Mouse (Mus musculus): ENCODE results near the gene Slc7a4. TPM values are rescaled to one million over a fixed set of nuclear protein-coding genes. Genes with fewer than 3 reads are reported as not detected.
A peak's percentile ranks its signal among the peaks of the same experiment; 100 is the strongest.

The Slc7a4 gene
- total RNA-seq, 1 experiment, result 2.9 TPM

DNA sequence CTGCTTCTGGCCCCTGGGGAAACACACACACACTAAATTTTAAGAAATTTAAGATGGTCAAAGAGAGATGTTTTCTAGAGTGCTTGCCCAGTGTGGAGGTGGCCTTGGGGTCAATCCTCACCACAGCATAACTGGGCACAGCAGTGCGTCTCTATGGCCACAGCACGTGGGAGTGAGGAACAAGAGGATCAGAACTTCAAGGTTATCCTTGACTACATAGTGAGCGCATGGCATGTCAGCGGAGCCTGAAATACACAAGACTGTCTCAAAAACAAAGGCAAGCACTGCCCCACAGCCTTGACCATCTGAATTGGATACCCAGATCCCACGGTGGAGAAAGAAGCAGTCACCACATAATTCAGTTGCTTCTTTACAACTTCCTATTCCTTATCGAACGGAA, 1.5 kb upstream of the Slc7a4 start:
- H3K27ac ChIP-seq (ENCODE audit: insufficient read depth, low read depth, low read length, poor library complexity, severe bottlenecking), result no peak overlapping the region
- H3K9ac ChIP-seq (ENCODE audit: insufficient read depth, low read depth, low read length, poor library complexity, severe bottlenecking), result no peak overlapping the region
- no peak for DNase-seq (ENCODE audit: low read depth, low spot score)
- in situ Hi-C loops (cut with MboI; ENCODE audit: low sequenced_read_pairs in 2 of 2, unreplicated experiment in 2 of 2), result no loop called here
- H3K9me3 ChIP-seq (ENCODE audit: control insufficient read depth, insufficient read depth, low read depth, low read length), result no peaks in the 10 kb centered on the region
- H3K4me3 ChIP-seq (ENCODE audit: insufficient read depth in 1 of 2, low read depth in 1 of 2, low read length in 2 of 2, poor library complexity in 1 of 2, severe bottlenecking in 1 of 2), result no peak overlapping the region
- no peaks in the 10 kb centered on the region for H3K4me1 ChIP-seq (ENCODE audit: control insufficient read depth in 2 of 2, insufficient read depth in 2 of 2, low read length in 2 of 2, poor library complexity in 1 of 2)
- H3K36me3 ChIP-seq (ENCODE audit: control insufficient read depth, insufficient read depth, low read length, poor library complexity, severe bottlenecking), result no peaks in the 10 kb centered on the region
- no peak for TF ChIP-seq HCFC1 (IDR thresholded peaks at IDR 0.05; ENCODE audit: borderline replicate concordance, insufficient read depth, low read length)
- no peak for TF ChIP-seq CHD2 (IDR thresholded peaks at IDR 0.05; ENCODE audit: low read depth, low read length)
- no peak for TF ChIP-seq ZC3H11A (IDR thresholded peaks at IDR 0.05; ENCODE audit: borderline replicate concordance, low read depth, low read length)
- no peak for TF ChIP-seq ZNF384 (IDR thresholded peaks at IDR 0.05; ENCODE audit: low read depth, low read length)
- no peak for TF ChIP-seq MAFK (IDR thresholded peaks at IDR 0.05; ENCODE audit: insufficient read depth, low read depth, low read length)

DNA sequence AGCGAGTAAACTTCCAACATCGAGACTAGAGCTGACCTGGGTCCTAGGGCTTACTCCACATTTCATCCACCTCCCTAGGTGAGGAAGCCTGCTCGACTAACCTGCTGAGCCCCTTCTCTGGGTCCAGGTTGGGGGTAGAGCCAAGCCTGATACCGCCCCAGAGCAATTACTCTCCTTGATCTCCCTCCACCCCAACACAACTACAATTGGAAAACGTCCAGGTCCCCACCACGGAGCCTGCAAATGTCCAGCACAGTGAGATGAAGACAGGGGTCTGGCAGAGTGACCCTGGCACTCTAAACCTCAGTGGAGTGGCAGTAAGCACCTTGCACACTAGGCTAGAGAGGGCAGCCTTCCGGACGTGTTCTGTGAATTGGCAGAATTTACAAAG, 6.2 kb downstream of the Slc7a4 start:
- peak overlapping the region; percentile 66; the same call in 1 of the 2 replicates for H3K9ac ChIP-seq (ENCODE audit: insufficient read depth, low read depth, low read length, poor library complexity, severe bottlenecking)
- no peaks in the 10 kb centered on the region for H3K36me3 ChIP-seq (ENCODE audit: control insufficient read depth, insufficient read depth, low read length, poor library complexity, severe bottlenecking)
- H3K27ac ChIP-seq (ENCODE audit: insufficient read depth, low read depth, low read length, poor library complexity, severe bottlenecking), result no peak overlapping the region
- in situ Hi-C loops (cut with MboI; ENCODE audit: low sequenced_read_pairs in 2 of 2, unreplicated experiment in 2 of 2), result no loop called here
- H3K4me1 ChIP-seq (ENCODE audit: control insufficient read depth in 2 of 2, insufficient read depth in 2 of 2, low read length in 2 of 2, poor library complexity in 1 of 2), result peaks cover 0 to 6% of the 10 kb centered on the region in 2 experiments; a peak in 1 of 4 replicates
- DNase-seq (ENCODE audit: low read depth, low spot score), result no peak
- H3K9me3 ChIP-seq (ENCODE audit: control insufficient read depth, insufficient read depth, low read depth, low read length), result no peaks in the 10 kb centered on the region
- peak overlapping the region; percentile 74 to 75 for H3K4me3 ChIP-seq (ENCODE audit: insufficient read depth in 1 of 2, low read depth in 1 of 2, low read length in 2 of 2, poor library complexity in 1 of 2, severe bottlenecking in 1 of 2)
- no peak for TF ChIP-seq HCFC1 (IDR thresholded peaks at IDR 0.05; ENCODE audit: borderline replicate concordance, insufficient read depth, low read length)
- TF ChIP-seq MAFK (IDR thresholded peaks at IDR 0.05; ENCODE audit: insufficient read depth, low read depth, low read length), result no peak
- TF ChIP-seq CHD2 (IDR thresholded peaks at IDR 0.05; ENCODE audit: low read depth, low read length), result no peak
- no peak for TF ChIP-seq ZNF384 (IDR thresholded peaks at IDR 0.05; ENCODE audit: low read depth, low read length)
- TF ChIP-seq ZC3H11A (IDR thresholded peaks at IDR 0.05; ENCODE audit: borderline replicate concordance, low read depth, low read length), result no peak

DNA sequence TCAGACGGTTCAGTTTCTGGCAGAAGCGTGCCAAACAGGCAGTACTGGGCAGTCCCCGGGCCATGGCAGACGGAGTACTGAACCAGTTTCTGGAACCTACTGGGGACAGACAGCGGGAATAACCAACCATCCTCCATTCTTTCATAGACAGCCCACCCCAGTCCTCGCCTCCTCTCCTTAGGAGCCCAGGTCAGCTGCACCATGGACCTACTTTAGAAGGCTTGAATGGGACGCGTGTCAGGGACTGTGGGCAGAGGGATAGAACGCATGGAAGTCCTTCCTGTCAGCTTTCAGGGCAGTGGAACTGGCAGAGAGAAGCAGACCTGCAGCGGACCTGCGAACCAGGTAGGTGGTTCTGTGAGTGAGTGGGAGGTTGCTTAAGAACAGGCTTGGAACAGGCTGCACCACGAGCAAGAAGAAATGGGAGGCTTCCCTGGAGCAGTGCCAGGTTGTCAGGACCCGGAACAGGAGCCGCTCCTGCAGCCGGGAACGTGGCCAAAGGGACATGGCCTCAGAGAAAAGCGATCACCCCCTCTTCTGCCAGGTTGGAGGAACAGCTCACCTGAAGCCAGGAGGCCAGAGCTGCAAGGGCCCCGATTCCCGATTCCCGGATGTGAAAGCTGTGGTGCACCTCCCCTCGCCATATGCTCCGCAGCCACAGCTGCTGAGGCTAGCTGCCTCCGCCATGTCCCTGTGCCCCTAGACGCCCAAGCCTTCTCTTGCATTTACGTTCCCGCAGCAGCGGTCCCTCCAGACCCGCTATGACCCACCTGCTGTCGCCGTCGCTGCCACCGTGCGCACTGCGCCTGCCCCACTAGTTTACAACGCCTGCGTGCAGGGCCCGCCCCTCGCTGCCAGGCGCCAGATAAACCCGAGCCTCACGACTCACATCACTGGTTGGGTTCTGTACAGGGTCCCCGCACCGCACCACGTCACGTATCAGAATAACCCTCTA, 6.9 kb downstream of the Slc7a4 start:
- Histone ChIP-seq H3K9me3 (ENCODE audit: control insufficient read depth, insufficient read depth, low read depth, low read length) (no peaks in the 10 kb centered on the region), H3K4me1 (ENCODE audit: control insufficient read depth in 2 of 2, insufficient read depth in 2 of 2, low read length in 2 of 2, poor library complexity in 1 of 2) (peaks cover 0 to 6% of the 10 kb centered on the region in 2 experiments; a peak in 1 of 4 replicates), H3K9ac (ENCODE audit: insufficient read depth, low read depth, low read length, poor library complexity, severe bottlenecking) (peak overlapping the region; percentile 66), H3K4me3 (ENCODE audit: insufficient read depth in 1 of 2, low read depth in 1 of 2, low read length in 2 of 2, poor library complexity in 1 of 2, severe bottlenecking in 1 of 2) (peak overlapping the region; percentile 74 to 75), H3K27ac (ENCODE audit: insufficient read depth, low read depth, low read length, poor library complexity, severe bottlenecking) (no peak overlapping the region), H3K36me3 (ENCODE audit: control insufficient read depth, insufficient read depth, low read length, poor library complexity, severe bottlenecking) (no peaks in the 10 kb centered on the region)
- no peak for DNase-seq (ENCODE audit: low read depth, low spot score)
- in situ Hi-C loops (cut with MboI; ENCODE audit: low sequenced_read_pairs in 2 of 2, unreplicated experiment in 2 of 2), result no loop called here
- TF ChIP-seq HCFC1 (IDR thresholded peaks at IDR 0.05; ENCODE audit: borderline replicate concordance, insufficient read depth, low read length) (no peak), ZC3H11A (IDR thresholded peaks at IDR 0.05; ENCODE audit: borderline replicate concordance, low read depth, low read length) (no peak), CHD2 (IDR thresholded peaks at IDR 0.05; ENCODE audit: low read depth, low read length) (no peak), ZNF384 (IDR thresholded peaks at IDR 0.05; ENCODE audit: low read depth, low read length) (no peak), MAFK (IDR thresholded peaks at IDR 0.05; ENCODE audit: insufficient read depth, low read depth, low read length) (no peak)

DNA sequence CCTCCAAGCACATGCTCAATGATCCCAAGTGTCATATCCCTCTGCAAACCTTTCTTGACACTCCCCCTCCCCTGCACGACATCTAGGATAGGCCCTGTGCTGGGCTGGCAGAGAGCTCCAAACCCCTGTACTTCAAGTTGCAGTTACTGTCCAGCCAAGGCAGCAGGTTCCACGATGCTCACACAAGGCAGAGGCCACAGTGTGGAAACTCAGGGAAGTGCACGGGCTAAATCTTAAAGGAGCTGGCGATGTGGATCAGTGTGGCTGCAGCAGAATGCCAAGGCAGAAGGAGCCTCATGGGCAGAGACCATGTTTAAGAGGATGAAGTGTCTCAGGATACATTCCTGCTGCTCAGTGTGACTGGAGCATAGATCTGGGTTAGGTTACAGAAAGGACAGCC, 16.8 kb downstream of the Slc7a4 start:
- H3K27ac ChIP-seq (ENCODE audit: insufficient read depth, low read depth, low read length, poor library complexity, severe bottlenecking), result no peak overlapping the region
- no peak overlapping the region for H3K4me3 ChIP-seq (ENCODE audit: insufficient read depth in 1 of 2, low read depth in 1 of 2, low read length in 2 of 2, poor library complexity in 1 of 2, severe bottlenecking in 1 of 2)
- H3K36me3 ChIP-seq (ENCODE audit: control insufficient read depth, insufficient read depth, low read length, poor library complexity, severe bottlenecking), result no peaks in the 10 kb centered on the region
- DNase-seq (ENCODE audit: low read depth, low spot score), result no peak
- H3K4me1 ChIP-seq (ENCODE audit: control insufficient read depth in 2 of 2, insufficient read depth in 2 of 2, low read length in 2 of 2, poor library complexity in 1 of 2), result peaks cover 0 to 5% of the 10 kb centered on the region in 2 experiments; a peak in 2 of 4 replicates
- TF ChIP-seq ZC3H11A (IDR thresholded peaks at IDR 0.05; ENCODE audit: borderline replicate concordance, low read depth, low read length) (no peak), MAFK (IDR thresholded peaks at IDR 0.05; ENCODE audit: insufficient read depth, low read depth, low read length) (no peak)
- H3K9ac ChIP-seq (ENCODE audit: insufficient read depth, low read depth, low read length, poor library complexity, severe bottlenecking), result no peak overlapping the region
- in situ Hi-C loops (cut with MboI; ENCODE audit: low sequenced_read_pairs in 2 of 2, unreplicated experiment in 2 of 2), result no loop called here
- H3K9me3 ChIP-seq (ENCODE audit: control insufficient read depth, insufficient read depth, low read depth, low read length), result no peaks in the 10 kb centered on the region
